In genomic region chr5:119337739-119338138, GRCm38 (mm10) we compare ENCODE assay signal across 24 mouse cellular contexts.
DNase-seq lines count a peak whose midpoint lies in the region; ATAC-seq and TF ChIP-seq lines count a peak whose summit lies in the region.
"Had no signal": no experiment of that assay in that cellular context is flagged by ENCODE, and none has a peak within 500 bp of the region (broad histone marks: within the 10 kb centered on the region; RNA-seq: fewer than 3 reads in every experiment).

No protein-coding gene starts in this region.

- no peak overlapping the region for H3K9ac ChIP-seq in liver, embryonic 13.5 days
- no peak overlapping the region for H3K9ac ChIP-seq in liver, postnatal 0 days (replicated peaks)
- H3K9ac ChIP-seq: embryonic facial prominence, embryonic 13.5 days; forebrain, embryonic 12.5 days; heart, embryonic 13.5 days; hindbrain, embryonic 15.5 days had no signal

- no peaks in the 10 kb centered on the region for H3K9me3 ChIP-seq in liver, embryonic 13.5 days (replicated peaks)
- H3K9me3 ChIP-seq in liver, postnatal 0 days (ENCODE audit: low read length), result no peaks in the 10 kb centered on the region
- H3K9me3 ChIP-seq: embryonic facial prominence, embryonic 13.5 days; forebrain, embryonic 12.5 days; heart, embryonic 13.5 days; hindbrain, embryonic 15.5 days had no signal

- TF ChIP-seq EP300 in liver, postnatal 0 days (IDR thresholded peaks at IDR 0.05; ENCODE audit: low read depth), result peak; percentile 75

- no peaks in the 10 kb centered on the region for H3K36me3 ChIP-seq in liver, embryonic 13.5 days
- H3K36me3 ChIP-seq in liver, postnatal 0 days (replicated peaks; ENCODE audit: insufficient read depth, low read length), result no peaks in the 10 kb centered on the region
- H3K36me3 ChIP-seq: embryonic facial prominence, embryonic 13.5 days; forebrain, embryonic 12.5 days; G1E; heart, embryonic 13.5 days; hindbrain, embryonic 15.5 days had no signal

- no peak overlapping the region for H3K27ac ChIP-seq in liver, embryonic 13.5 days
- peak overlapping the region; percentile 80 for H3K27ac ChIP-seq in liver, postnatal 0 days (ENCODE audit: low read depth)
- H3K27ac ChIP-seq: embryonic facial prominence, embryonic 13.5 days; forebrain, embryonic 12.5 days; heart, embryonic 13.5 days; hindbrain, embryonic 15.5 days had no signal

- H3K27me3 ChIP-seq in liver, embryonic 13.5 days, result no peaks in the 10 kb centered on the region
- no peaks in the 10 kb centered on the region for H3K27me3 ChIP-seq in liver, postnatal 0 days (ENCODE audit: insufficient read depth, low read length)
- H3K27me3 ChIP-seq: embryonic facial prominence, embryonic 13.5 days; forebrain, embryonic 12.5 days; hindbrain, embryonic 15.5 days; Patski had no signal

- H3K4me3 ChIP-seq in liver, embryonic 13.5 days (replicated peaks), result no peak overlapping the region
- no peak overlapping the region for H3K4me3 ChIP-seq in liver, postnatal 0 days (ENCODE audit: low read depth, low read length)
- H3K4me3 ChIP-seq: embryonic facial prominence, embryonic 13.5 days; forebrain, embryonic 12.5 days; heart, embryonic 13.5 days; hindbrain, embryonic 15.5 days had no signal

- TF ChIP-seq CTCF in liver, postnatal 0 days (IDR thresholded peaks at IDR 0.05; ENCODE audit: low read depth), result no peak

- 60% methylated on average over 4 of the region's 4 CpGs for WGBS in liver, embryonic 13.5 days (ENCODE audit: insufficient replicate concordance)
- WGBS in liver, postnatal 0 days (ENCODE audit: insufficient replicate concordance), result 52% methylated on average over 4 of the region's 4 CpGs

- ATAC-seq in liver, embryonic 13.5 days (ENCODE audit: low read depth), result peak; percentile 86
- ATAC-seq in liver, postnatal 0 days, result peak; percentile 96
- ATAC-seq: activated CD4-positive, CD25-positive, alpha-beta regulatory T cell, adult 4 months; CD4-positive, CD25-positive, alpha-beta regulatory T cell, adult 4 months; forebrain, embryonic 16.5 days; Patski had no signal

- peak; percentile 30 for DNase-seq in adrenal gland, adult 2 months
- no peak for DNase-seq in adrenal gland, adult (ENCODE audit: inconsistent age in 2 of 2, low spot score in 1 of 2)
- DNase-seq in liver, result peak; percentile 66
- peak; percentile 9 for DNase-seq in liver, embryonic 13.5 days
- DNase-seq in liver, postnatal 0 days, result peak; percentile 83
- no peak for DNase-seq in layer of hippocampus, adult 11-12 months (ENCODE audit: low spot score)
- DNase-seq in kidney, adult 9 months, result no peak
- DNase-seq: adrenal gland, adult 8-10 months; adrenal gland, postnatal 36 days; B cell, adult 2 months; cerebellum, adult 11 months; cerebellum, adult 8-10 months; cerebellum, postnatal 14 days; gastrocnemius, postnatal 10 days; heart, postnatal 36 days had no signal

- no peak overlapping the region for H3K4me2 ChIP-seq in liver, embryonic 13.5 days
- H3K4me2 ChIP-seq in liver, postnatal 0 days (ENCODE audit: low read depth, low read length), result no peak overlapping the region
- H3K4me2 ChIP-seq: embryonic facial prominence, embryonic 13.5 days; forebrain, embryonic 12.5 days; heart, embryonic 13.5 days; hindbrain, embryonic 15.5 days had no signal

- 0 out of 2 replicates have a peak, but pooled peaks cover 4% of the 10 kb centered on the region for H3K4me1 ChIP-seq in liver, embryonic 13.5 days (replicated peaks)
- peaks cover 11% of the 10 kb centered on the region; the same call in 1 of the 2 replicates for H3K4me1 ChIP-seq in liver, postnatal 0 days (ENCODE audit: insufficient read depth)
- H3K4me1 ChIP-seq: forebrain, embryonic 12.5 days; hindbrain, embryonic 15.5 days had no signal

Comparison
In these comparisons a context has a peak if more than half of its experiments do, and no peak if none do; other contexts are left out.
1. DNase-seq: peak in adrenal gland, adult 2 months (single experiment), liver (single experiment), liver, embryonic 13.5 days (single experiment) and liver, postnatal 0 days (single experiment); none in adrenal gland, adult (0 of 2), layer of hippocampus, adult 11-12 months (single experiment) and kidney, adult 9 months (single experiment).